Mouse (Mus musculus): Measurements from ENCODE around the gene Ttc7b.

DNA sequence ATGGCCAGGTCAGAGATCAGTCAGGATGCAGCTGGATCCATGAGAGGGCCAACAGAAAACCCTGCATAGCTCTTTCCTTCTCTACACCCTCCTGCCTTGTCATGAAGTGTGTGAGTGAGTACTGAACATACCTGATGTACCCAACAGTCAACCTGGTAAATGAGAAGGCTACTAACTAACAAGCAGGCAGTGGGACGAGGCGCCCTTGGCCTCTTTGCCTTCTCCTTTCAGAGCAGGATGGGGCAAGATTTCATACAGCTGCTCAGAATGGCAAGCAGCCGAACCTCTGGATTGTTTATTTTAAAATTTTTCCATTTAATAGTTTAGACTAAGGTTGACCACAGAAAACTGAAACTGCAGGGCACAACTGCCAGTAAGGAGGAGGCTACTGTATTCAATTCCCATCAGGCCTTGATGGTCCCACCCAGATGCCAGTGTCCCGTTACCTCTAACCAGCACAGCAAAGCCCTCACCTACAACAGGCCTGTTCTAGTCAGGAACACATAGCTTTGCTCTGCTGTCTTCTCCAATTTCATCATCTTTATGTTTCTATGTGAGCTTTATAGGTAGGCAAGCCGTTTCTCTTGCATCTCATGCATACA lies 121.4 kb downstream of the Ttc7b start:
- no peak for TF ChIP-seq CTCF (IDR thresholded peaks at IDR 0.05; ENCODE audit: control insufficient read depth, insufficient read depth, insufficient replicate concordance, low read depth, low read length)
- no peak for TF ChIP-seq POLR2A (IDR thresholded peaks at IDR 0.05; ENCODE audit: control insufficient read depth, low read depth, low read length)
